Mouse (Mus musculus): Measurements from ENCODE around the gene Rps10. TPM values are rescaled to one million over a fixed set of nuclear protein-coding genes. Genes with fewer than 3 reads are reported as not detected.
"Not testable (repeated sequence)": the region's sequence is repeated elsewhere in the genome, so short reads cannot be mapped to it uniquely, and the experiment has no call there.

Rps10 gene
- polyA plus RNA-seq, 1 experiment from 2014 or later: 734 TPM

GRCm38 (mm10) chr17:27639851-27640250, 3.4 kb upstream of the Rps10 start:
- H3K4me2 ChIP-seq; H3K27ac ChIP-seq; H3K9me3 ChIP-seq; ATAC-seq (ENCODE audit: low FRiP score); H3K4me3 ChIP-seq (replicated peaks); H3K27me3 ChIP-seq; H3K36me3 ChIP-seq (replicated peaks); H3K9ac ChIP-seq: not testable (repeated sequence)
- H3K4me1 ChIP-seq: peaks cover 19% of the 10 kb centered on the region
- WGBS: 88% methylated on average over 6 of the region's 6 CpGs

GRCm38 (mm10) chr17:27638921-27639332, 2.5 kb upstream of the Rps10 start:
- Histone ChIP-seq H3K4me1 (peaks cover 25% of the 10 kb centered on the region), H3K36me3 (replicated peaks) (peaks cover under 1% of the 10 kb centered on the region; the same call in 1 of the 2 replicates), H3K27me3 (no peaks in the 10 kb centered on the region), H3K27ac (0 out of 2 replicates have a peak overlapping the region, but pooled peaks have one; percentile 25), H3K9ac (no peak overlapping the region), H3K4me2 (no peak overlapping the region), H3K4me3 (replicated peaks) (no peak overlapping the region), H3K9me3 (no peaks in the 10 kb centered on the region)
- 81% methylated on average over 20 of the region's 20 CpGs for WGBS
- no peak for ATAC-seq (ENCODE audit: low FRiP score)

DNA sequence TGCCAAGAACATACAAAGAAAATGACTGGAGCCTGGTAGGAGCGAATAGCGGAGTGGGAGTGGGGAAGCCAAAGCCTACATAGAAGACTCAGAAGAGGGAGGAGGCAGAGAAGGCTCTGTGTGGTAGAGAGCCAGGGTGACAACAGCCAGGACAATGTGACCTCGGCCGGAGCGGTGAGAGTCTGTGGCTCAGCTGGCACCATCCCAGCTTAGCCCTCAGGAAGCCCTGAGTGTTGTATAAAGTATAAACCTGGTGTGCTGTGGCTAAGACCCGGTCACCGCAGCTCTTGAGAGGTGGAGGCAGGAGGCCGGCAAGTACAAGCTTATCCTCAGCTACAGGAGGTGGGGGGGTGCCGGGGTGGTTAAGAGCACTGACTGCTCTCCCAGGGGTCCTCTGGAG, 864 bp upstream of the Rps10 start:
- 64% methylated on average over 9 of the region's 9 CpGs for WGBS
- no peak overlapping the region for H3K9ac ChIP-seq
- H3K27me3 ChIP-seq: no peaks in the 10 kb centered on the region
- peaks cover 27% of the 10 kb centered on the region for H3K4me1 ChIP-seq
- H3K4me3 ChIP-seq (replicated peaks): no peak overlapping the region
- no peak for ATAC-seq (ENCODE audit: low FRiP score)
- H3K9me3 ChIP-seq: no peaks in the 10 kb centered on the region
- H3K27ac ChIP-seq: no peak overlapping the region
- H3K4me2 ChIP-seq: no peak overlapping the region
- H3K36me3 ChIP-seq (replicated peaks): peaks cover 15% of the 10 kb centered on the region

- peaks cover 33% of the 10 kb centered on the region for H3K4me1 ChIP-seq
- H3K9ac ChIP-seq: 0 out of 2 replicates have a peak overlapping the region, but pooled peaks have one; percentile 38
Observed at GRCm38 (mm10) chr17:27635575-27635903, 930 bp downstream of the Rps10 start.

GRCm38 (mm10) chr17:27634871-27635574, 1.4 kb downstream of the Rps10 start, which contains the start of gene RPS10-NUDT3:
Gene RPS10-NUDT3, minus strand, starts transcription at chr17:27635222.
- ATAC-seq (ENCODE audit: low FRiP score): peak; percentile 98
- H3K27me3 ChIP-seq: no peaks in the 10 kb centered on the region
- H3K27ac ChIP-seq: peak within 1 kb of the TSS; percentile 94
- H3K4me2 ChIP-seq: peak within 1 kb of the TSS; percentile 83
- H3K9me3 ChIP-seq: no peaks in the 10 kb centered on the region
- H3K36me3 ChIP-seq (replicated peaks): peaks cover 39% of the 10 kb centered on the region
- H3K9ac ChIP-seq: peak within 1 kb of the TSS; percentile 92
- peak within 1 kb of the TSS; percentile 92 for H3K4me3 ChIP-seq (replicated peaks)
- under 1% methylated on average over 69 of the region's 72 CpGs for WGBS
- peaks cover 33% of the 10 kb centered on the region for H3K4me1 ChIP-seq

More at GRCm38 (mm10) chr17:27635575-27635903, 930 bp downstream of the Rps10 start:
- H3K9me3 ChIP-seq; ATAC-seq (ENCODE audit: low FRiP score); H3K27me3 ChIP-seq: not testable (repeated sequence)
- 45% methylated on average over 9 of the region's 9 CpGs for WGBS
- H3K36me3 ChIP-seq (replicated peaks): peaks cover 33% of the 10 kb centered on the region
- H3K4me2 ChIP-seq: peak overlapping the region; percentile 83
- H3K27ac ChIP-seq: peak overlapping the region; percentile 94
- peak overlapping the region; percentile 92 for H3K4me3 ChIP-seq (replicated peaks)

DNA sequence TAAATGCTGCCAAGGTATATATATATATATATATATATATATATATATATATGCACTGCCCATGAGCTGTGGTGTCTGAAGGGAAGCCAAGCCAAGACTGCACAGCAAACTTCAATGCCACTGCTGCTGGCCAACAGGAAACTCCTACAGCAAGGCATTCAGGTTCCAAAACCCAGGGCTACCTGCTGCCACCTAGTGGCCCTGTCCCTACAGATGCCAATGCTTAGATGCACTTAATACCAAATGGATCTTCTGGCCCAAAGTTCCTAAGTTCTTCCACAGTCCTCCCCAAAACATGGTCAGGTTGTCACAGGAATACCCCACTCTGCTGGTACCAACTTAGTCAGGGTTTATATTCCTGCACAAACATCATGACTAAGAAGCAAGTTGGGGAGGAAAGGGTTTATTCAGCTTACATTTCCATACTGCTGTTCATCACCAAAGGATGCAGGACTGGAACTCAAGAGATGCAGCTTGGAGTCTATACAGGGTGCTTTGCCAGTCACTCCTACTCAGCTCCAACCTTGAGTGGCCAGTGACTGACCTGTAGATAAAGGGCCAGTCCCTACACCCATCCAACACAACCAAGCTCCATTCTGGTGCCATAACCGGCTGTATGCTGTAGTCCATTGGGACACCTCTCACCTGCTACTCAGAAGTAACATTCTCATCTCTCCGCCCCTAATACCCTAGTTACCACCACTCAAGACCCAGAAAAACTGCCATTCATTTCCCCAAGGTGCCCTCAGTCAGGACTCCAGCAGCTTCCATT, 7.0 kb downstream of the Rps10 start:
- Histone ChIP-seq H3K27ac (no peak overlapping the region), H3K27me3 (no peaks in the 10 kb centered on the region), H3K4me3 (replicated peaks) (no peak overlapping the region), H3K9ac (no peak overlapping the region), H3K4me2 (no peak overlapping the region), H3K36me3 (replicated peaks) (peaks cover 49% of the 10 kb centered on the region), H3K4me1 (peaks cover 37% of the 10 kb centered on the region), H3K9me3 (no peaks in the 10 kb centered on the region)
- ATAC-seq (ENCODE audit: low FRiP score): peak; percentile 21; the same call in 1 of the 2 replicates
- WGBS: 72% methylated on average over 2 of the region's 2 CpGs

DNA sequence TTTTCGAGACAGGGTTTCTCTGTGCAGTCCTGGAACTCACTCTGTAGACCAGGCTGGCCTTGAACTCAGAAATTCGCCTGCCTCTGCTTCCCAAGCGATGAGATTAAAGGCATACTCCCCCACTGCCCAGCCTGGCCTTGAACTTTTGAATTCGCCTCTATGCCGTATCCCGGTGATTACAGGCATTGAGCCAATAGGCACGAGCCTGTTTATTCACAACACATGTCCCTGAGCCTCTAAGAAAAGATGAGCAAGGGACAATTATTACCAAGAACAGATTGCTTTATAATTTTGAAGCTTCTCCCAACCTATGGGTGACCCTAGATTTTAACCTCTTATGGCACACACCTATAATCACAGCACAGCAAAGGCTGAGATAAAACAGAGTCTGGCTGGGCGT, 8.1 kb downstream of the Rps10 start:
- Histone ChIP-seq H3K4me3 (replicated peaks) (no peak overlapping the region), H3K9ac (no peak overlapping the region), H3K4me2 (no peak overlapping the region), H3K9me3 (no peaks in the 10 kb centered on the region), H3K27ac (no peak overlapping the region), H3K27me3 (no peaks in the 10 kb centered on the region), H3K36me3 (replicated peaks) (peaks cover 43% of the 10 kb centered on the region), H3K4me1 (peaks cover 36% of the 10 kb centered on the region)
- no peak for ATAC-seq (ENCODE audit: low FRiP score)
- 90% methylated on average over 8 of the region's 8 CpGs for WGBS

DNA sequence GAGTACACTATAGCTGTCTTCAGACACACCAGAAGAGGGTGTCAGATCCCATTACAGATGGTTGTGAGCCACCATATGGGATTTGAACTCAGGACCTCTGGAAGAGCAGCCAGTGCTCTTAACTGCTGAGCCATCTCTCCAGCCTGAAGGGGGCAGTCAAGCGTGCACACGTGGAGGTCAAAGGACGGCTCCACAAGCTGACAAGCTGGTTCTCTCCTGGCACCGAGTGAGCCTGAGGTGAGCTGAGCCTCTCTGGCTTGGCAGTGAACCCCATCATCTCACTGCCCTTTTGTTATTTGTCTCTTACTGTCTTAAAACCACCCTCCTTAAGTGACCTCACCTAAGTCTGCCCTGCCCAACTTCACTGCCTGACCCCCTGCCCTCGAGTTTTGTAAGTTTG, 9.0 kb downstream of the Rps10 start:
- no peak for ATAC-seq (ENCODE audit: low FRiP score)
- H3K4me3 ChIP-seq (replicated peaks): no peak overlapping the region
- peaks cover 28% of the 10 kb centered on the region for H3K4me1 ChIP-seq
- H3K4me2 ChIP-seq: no peak overlapping the region
- no peak overlapping the region for H3K9ac ChIP-seq
- no peaks in the 10 kb centered on the region for H3K27me3 ChIP-seq
- no peak overlapping the region for H3K27ac ChIP-seq
- H3K9me3 ChIP-seq: no peaks in the 10 kb centered on the region
- WGBS: 46% methylated on average over 5 of the region's 5 CpGs
- H3K36me3 ChIP-seq (replicated peaks): peaks cover 34% of the 10 kb centered on the region

DNA sequence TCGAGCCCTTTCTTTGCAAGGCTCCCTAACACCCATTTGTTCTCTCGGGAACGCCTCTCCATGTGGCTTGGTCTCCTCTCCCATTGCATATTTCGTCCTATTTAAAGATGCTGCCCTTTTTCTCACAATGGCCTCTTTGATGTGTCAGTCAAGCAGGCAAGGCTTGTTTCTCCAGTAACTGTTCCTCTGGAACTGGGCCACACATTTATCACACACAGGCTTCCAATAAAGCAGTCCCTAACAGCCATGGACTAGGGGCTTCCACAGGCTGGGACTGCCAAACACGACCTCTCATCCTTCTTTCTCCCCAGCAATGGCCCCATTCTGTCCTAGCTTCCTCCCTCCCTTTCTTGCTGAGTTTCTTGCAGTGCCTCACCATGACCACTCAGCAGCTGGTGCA, 9.8 kb downstream of the Rps10 start:
- H3K36me3 ChIP-seq (replicated peaks): peaks cover 27% of the 10 kb centered on the region
- 12% methylated on average over 5 of the region's 5 CpGs for WGBS
- no peaks in the 10 kb centered on the region for H3K9me3 ChIP-seq
- H3K9ac ChIP-seq: 0 out of 2 replicates have a peak overlapping the region, but pooled peaks have one; percentile 1
- no peak for ATAC-seq (ENCODE audit: low FRiP score)
- no peak overlapping the region for H3K4me3 ChIP-seq (replicated peaks)
- peak overlapping the region; percentile 61 for H3K27ac ChIP-seq
- no peaks in the 10 kb centered on the region for H3K27me3 ChIP-seq
- H3K4me1 ChIP-seq: peaks cover 25% of the 10 kb centered on the region
- H3K4me2 ChIP-seq: no peak overlapping the region

- 39% methylated on average over 7 of the region's 7 CpGs for WGBS
- H3K4me3 ChIP-seq (replicated peaks): no peak overlapping the region
- H3K4me2 ChIP-seq: no peak overlapping the region
- no peaks in the 10 kb centered on the region for H3K27me3 ChIP-seq
- peaks cover 16% of the 10 kb centered on the region for H3K36me3 ChIP-seq (replicated peaks)
- no peak for ATAC-seq (ENCODE audit: low FRiP score)
- H3K9me3 ChIP-seq: no peaks in the 10 kb centered on the region
- H3K4me1 ChIP-seq: peaks cover 31% of the 10 kb centered on the region
- no peak overlapping the region for H3K9ac ChIP-seq
- no peak overlapping the region for H3K27ac ChIP-seq
Observed at GRCm38 (mm10) chr17:27625455-27626251, 10.8 kb downstream of the Rps10 start.

DNA sequence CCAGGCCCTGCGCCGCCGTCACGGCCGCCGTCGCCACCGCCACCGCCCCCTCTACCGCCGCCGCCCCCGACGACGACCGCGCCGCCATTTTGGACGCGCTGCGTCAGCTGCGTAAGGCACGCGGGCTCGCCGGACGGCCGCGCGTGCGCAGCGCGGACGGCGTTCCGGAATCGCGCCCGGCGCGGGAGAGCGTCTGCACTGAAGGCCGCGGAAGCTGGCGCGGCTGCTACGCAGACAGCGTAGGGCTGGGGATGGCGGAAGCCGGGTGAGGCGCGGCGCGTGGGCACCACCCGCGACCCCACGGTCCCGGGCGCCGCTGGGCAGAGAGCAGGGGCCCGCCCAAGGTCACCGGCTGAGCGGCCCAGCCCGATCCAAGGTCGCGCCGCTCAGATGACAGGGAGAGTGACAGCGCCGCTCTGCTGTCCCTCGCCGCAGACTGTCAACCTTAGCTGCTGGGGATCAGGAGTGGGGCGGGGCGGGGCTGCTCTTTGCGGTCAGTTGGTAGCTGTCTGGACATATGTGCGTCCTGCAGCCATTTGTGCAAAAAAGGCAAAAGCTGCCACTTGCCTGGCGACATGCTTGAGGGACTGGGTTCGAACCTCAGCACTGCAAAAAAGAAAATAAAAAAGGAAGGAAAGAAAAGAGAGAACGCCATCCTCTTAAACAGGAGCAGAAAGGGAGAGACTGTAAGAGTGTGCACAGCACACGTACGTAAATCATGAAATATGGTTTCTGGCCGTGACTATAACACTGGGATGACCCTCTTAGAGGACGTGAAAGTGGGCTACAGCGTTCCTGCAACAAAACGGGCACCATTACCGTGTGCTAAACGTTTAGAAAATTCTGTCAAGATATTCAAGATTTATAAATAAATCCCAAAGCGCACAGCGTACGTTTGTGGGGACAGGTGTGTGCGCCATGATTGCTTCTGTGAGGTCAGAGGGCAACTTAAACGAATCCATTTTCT, 12.8 kb downstream of the Rps10 start, which contains the start of gene Nudt3:
TSS of gene Nudt3 (minus strand) at position 136 of the 967 bp plus-strand sequence.
- ATAC-seq (ENCODE audit: low FRiP score): peak; percentile 90
- Histone ChIP-seq H3K4me1 (peaks cover 47% of the 10 kb centered on the region), H3K9ac (peak within 1 kb of the TSS; percentile 98), H3K27me3 (no peaks in the 10 kb centered on the region), H3K4me3 (replicated peaks) (peak within 1 kb of the TSS; percentile 95), H3K36me3 (replicated peaks) (peaks cover 9% of the 10 kb centered on the region), H3K9me3 (no peaks in the 10 kb centered on the region), H3K27ac (peak within 1 kb of the TSS; percentile 97), H3K4me2 (peak within 1 kb of the TSS; percentile 77)
- 9% methylated on average over 90 of the region's 91 CpGs for WGBS
